Mouse (Mus musculus) pancreas, adult 10 weeks (tissue): ENCODE data around the gene Gm39566. TPM values are rescaled to one million over a fixed set of nuclear protein-coding genes. Genes with fewer than 3 reads are reported as not detected.

Experiments
- polyA plus RNA-seq: library from polyadenylated mRNA; stranded (reverse); fragments of 350-450 nt; fragmentation: Illumina TruSeq; extraction: RNeasy Lipid Tissue Mini Kit (QIAGEN cat#74804); gene quantifications from one replicate; pipeline ENCODE4 v1.2.3, GENCODE M21; 2015; ENCODE audit warnings: low read depth, low replicate concordance; ENCODE audit not compliant: insufficient read depth

The Gm39566 gene
- polyA plus RNA-seq = not detected

GRCm38 (mm10) chr11:69815155-69815554, at the start of gene Gm39566:
Gene Gm39566, minus strand, starts transcription at chr11:69815298.

GRCm38 (mm10) chr11:69858113-69858998, 43.3 kb upstream of the Gm39566 start, which contains the start of gene Tnk1:
Gene Tnk1, minus strand, starts transcription at chr11:69858730.

GRCm38 (mm10) chr11:69846198-69846680, 31.1 kb upstream of the Gm39566 start, which contains the start of gene Plscr3:
Gene Plscr3, plus strand, starts transcription at chr11:69846376.

GRCm38 (mm10) chr11:69837952-69838713, 23.0 kb upstream of the Gm39566 start, which contains the start of gene Tmem256:
Gene Tmem256, plus strand, starts transcription at chr11:69838514.

GRCm38 (mm10) chr11:69837604-69837951, 22.5 kb upstream of the Gm39566 start, which contains the start of gene Nlgn2:
Gene Nlgn2, minus strand, starts transcription at chr11:69837784.

GRCm38 (mm10) chr11:69822080-69822479, 7.0 kb upstream of the Gm39566 start, which contains the start of gene Spem1:
Gene Spem1, minus strand, starts transcription at chr11:69822180.

GRCm38 (mm10) chr11:69818365-69818764, 3.3 kb upstream of the Gm39566 start, which contains the start of gene Spem2:
Gene Spem2, minus strand, starts transcription at chr11:69818465.

GRCm38 (mm10) chr11:69804972-69805909, 9.9 kb downstream of the Gm39566 start, which contains the start of gene Tmem102:
Gene Tmem102, minus strand, starts transcription at chr11:69805624.

GRCm38 (mm10) chr11:69801379-69801977, 13.6 kb downstream of the Gm39566 start, which contains the start of gene Fgf11:
Gene Fgf11, minus strand, starts transcription at chr11:69801857.

GRCm38 (mm10) chr11:69795168-69795982, 19.7 kb downstream of the Gm39566 start, which contains the start of gene Chrnb1:
Gene Chrnb1, minus strand, starts transcription at chr11:69795943.

GRCm38 (mm10) chr11:69765221-69766125, 49.6 kb downstream of the Gm39566 start, which contains the start of gene Zbtb4:
Gene Zbtb4, plus strand, starts transcription at chr11:69765912.

GRCm38 (mm10) chr11:69761868-69762267, 53.2 kb downstream of the Gm39566 start, which contains the start of gene Slc35g3:
Gene Slc35g3, minus strand, starts transcription at chr11:69761968.

Other genes with a start within 250 kb of the Gm39566 start
- 3.8 TPM for gene Wrap53, start 235.0 kb downstream of the Gm39566 start, polyA plus RNA-seq
- gene Trp53, start 234.9 kb downstream of the Gm39566 start, polyA plus RNA-seq = 14.2 TPM
- gene Atp1b2, start 209.4 kb downstream of the Gm39566 start, polyA plus RNA-seq = 8.9 TPM
- not detected for gene Shbg, start 197.4 kb downstream of the Gm39566 start, polyA plus RNA-seq
- 3.0 TPM for gene Sat2, start 193.3 kb downstream of the Gm39566 start, polyA plus RNA-seq
- gene Fxr2, start 182.3 kb downstream of the Gm39566 start, polyA plus RNA-seq = 24.7 TPM
- not detected for gene Sox15, start 160.0 kb downstream of the Gm39566 start, polyA plus RNA-seq
- 20.9 TPM for gene Mpdu1, start 152.7 kb downstream of the Gm39566 start, polyA plus RNA-seq
- 11.4 TPM for gene Cd68, start 149.1 kb downstream of the Gm39566 start, polyA plus RNA-seq
- gene Eif4a1, start 142.9 kb downstream of the Gm39566 start, polyA plus RNA-seq = 118 TPM
- 20.9 TPM for gene Senp3, start 133.2 kb downstream of the Gm39566 start, polyA plus RNA-seq
- gene Tnfsf13, start 129.5 kb downstream of the Gm39566 start, polyA plus RNA-seq = 1.0 TPM
- gene Tnfsf12, start 119.4 kb downstream of the Gm39566 start, polyA plus RNA-seq = 12.1 TPM
- gene Tnfsfm13, start 119.2 kb downstream of the Gm39566 start, polyA plus RNA-seq = 4.4 TPM
- 11.2 TPM for gene Polr2a, start 56.7 kb downstream of the Gm39566 start, polyA plus RNA-seq
- gene Slc35g3, start 53.3 kb downstream of the Gm39566 start, polyA plus RNA-seq = not detected
- 7.3 TPM for gene Zbtb4, start 49.4 kb downstream of the Gm39566 start, polyA plus RNA-seq
- 3.0 TPM for gene Chrnb1, start 19.4 kb downstream of the Gm39566 start, polyA plus RNA-seq
- gene Fgf11, start 13.4 kb downstream of the Gm39566 start, polyA plus RNA-seq = 1.2 TPM
- 1.6 TPM for gene Tmem102, start 9.7 kb downstream of the Gm39566 start, polyA plus RNA-seq
- gene Spem2, start 3.2 kb upstream of the Gm39566 start, polyA plus RNA-seq = not detected
- gene Spem1, start 6.9 kb upstream of the Gm39566 start, polyA plus RNA-seq = not detected
- gene Nlgn2, start 22.5 kb upstream of the Gm39566 start, polyA plus RNA-seq = 6.3 TPM
- gene Tmem256, start 23.2 kb upstream of the Gm39566 start, polyA plus RNA-seq = 73.9 TPM
- 8.3 TPM for gene Plscr3, start 31.1 kb upstream of the Gm39566 start, polyA plus RNA-seq
- gene Tnk1, start 43.4 kb upstream of the Gm39566 start, polyA plus RNA-seq = 6.0 TPM
- not detected for gene Tmem95, start 62.7 kb upstream of the Gm39566 start, polyA plus RNA-seq
- gene Kctd11, start 66.1 kb upstream of the Gm39566 start, polyA plus RNA-seq = 1.4 TPM
- 0.87 TPM for gene Acap1, start 80.2 kb upstream of the Gm39566 start, polyA plus RNA-seq
- gene 2810408A11Rik, start 85.7 kb upstream of the Gm39566 start, polyA plus RNA-seq = not detected
- gene Neurl4, start 85.8 kb upstream of the Gm39566 start, polyA plus RNA-seq = 12.3 TPM
- gene Gps2, start 98.6 kb upstream of the Gm39566 start, polyA plus RNA-seq = 25.1 TPM
- gene Eif5a, start 106.7 kb upstream of the Gm39566 start, polyA plus RNA-seq = 133 TPM
- 1.6 TPM for gene Ybx2, start 120.5 kb upstream of the Gm39566 start, polyA plus RNA-seq
- 3.1 TPM for gene Slc2a4, start 132.9 kb upstream of the Gm39566 start, polyA plus RNA-seq
- 21.0 TPM for gene Cldn7, start 149.5 kb upstream of the Gm39566 start, polyA plus RNA-seq
- 42.3 TPM for gene Ctdnep1, start 165.9 kb upstream of the Gm39566 start, polyA plus RNA-seq
- 22.5 TPM for gene Elp5, start 167.2 kb upstream of the Gm39566 start, polyA plus RNA-seq
- gene Gabarap, start 175.8 kb upstream of the Gm39566 start, polyA plus RNA-seq = 186 TPM
- gene Phf23, start 180.5 kb upstream of the Gm39566 start, polyA plus RNA-seq = 15.8 TPM
- 6.6 TPM for gene Dvl2, start 185.3 kb upstream of the Gm39566 start, polyA plus RNA-seq
- 25.2 TPM for gene Acadvl, start 200.1 kb upstream of the Gm39566 start, polyA plus RNA-seq
- gene Dlg4, start 201.6 kb upstream of the Gm39566 start, polyA plus RNA-seq = 8.8 TPM
- not detected for gene Asgr1, start 238.8 kb upstream of the Gm39566 start, polyA plus RNA-seq